Mouse (Mus musculus): ENCODE data around the gene Stim2. TPM values are rescaled to one million over a fixed set of nuclear protein-coding genes. Genes with fewer than 3 reads are reported as not detected.

Stim2 gene
- total RNA-seq, 2 experiments from 2014 or later: 69.1 to 69.9 TPM

- intact Hi-C loops (cut with DNase I): no loop called here
- no peak for DNase-seq (ENCODE audit: low spot score in 2 of 2)
Observed at GRCm38 (mm10) chr5:53988053-53988452, 10.2 kb upstream of the Stim2 start.

- intact Hi-C loops (cut with DNase I): no loop called here
Observed at GRCm38 (mm10) chr5:53992616-53993015, 5.7 kb upstream of the Stim2 start.

GRCm38 (mm10) chr5:53994576-53994975 is 3.7 kb upstream of the Stim2 start:
- DNase-seq (ENCODE audit: low spot score in 2 of 2): no peak
- intact Hi-C loops (cut with DNase I): no loop called here

More at GRCm38 (mm10) chr5:53992616-53993015, 5.7 kb upstream of the Stim2 start:
- peak; percentile 58 to 96 for DNase-seq (ENCODE audit: low spot score in 2 of 2)

- intact Hi-C loops (cut with DNase I): loop anchor here (5.0 kb wide), 1 partner anchor 123 kb away; no protein-coding TSS in a partner anchor
- peak; percentile 88 for DNase-seq (ENCODE audit: low spot score in 2 of 2)
Observed at GRCm38 (mm10) chr5:53995316-53995715, 3.0 kb upstream of the Stim2 start.

GRCm38 (mm10) chr5:53996822-53997221 is 1.5 kb upstream of the Stim2 start:
- intact Hi-C loops (cut with DNase I): loop anchor here (5.0 kb wide), 1 partner anchor 125 kb away; no protein-coding TSS in a partner anchor
- DNase-seq (ENCODE audit: low spot score in 2 of 2): no peak

GRCm38 (mm10) chr5:53998743-53999460 is 603 bp downstream of the Stim2 start:
- intact Hi-C loops (cut with DNase I): loop anchor here (2.0 to 5.0 kb wide), 3 partner anchors 52 to 127 kb away; no protein-coding TSS in a partner anchor
- DNase-seq (ENCODE audit: low spot score in 2 of 2): peak; percentile 59 to 71

- DNase-seq (ENCODE audit: low spot score in 2 of 2): no peak
- intact Hi-C loops (cut with DNase I): loop anchor here (2.0 to 5.0 kb wide), 3 partner anchors 53 to 127 kb away; no protein-coding TSS in a partner anchor
Observed at GRCm38 (mm10) chr5:53999461-53999770, 1.1 kb downstream of the Stim2 start.

GRCm38 (mm10) chr5:53999831-54000230 is 1.5 kb downstream of the Stim2 start:
- intact Hi-C loops (cut with DNase I): loop anchor here (2.0 to 5.0 kb wide), 3 partner anchors 53 to 128 kb away; no protein-coding TSS in a partner anchor
- DNase-seq (ENCODE audit: low spot score in 2 of 2): no peak

GRCm38 (mm10) chr5:54001021-54001420 is 2.7 kb downstream of the Stim2 start:
- intact Hi-C loops (cut with DNase I): no loop called here
- no peak for DNase-seq (ENCODE audit: low spot score in 2 of 2)

GRCm38 (mm10) chr5:54005111-54005864 is 7.0 kb downstream of the Stim2 start:
- no peak for DNase-seq (ENCODE audit: low spot score in 2 of 2)
- intact Hi-C loops (cut with DNase I): no loop called here

- DNase-seq (ENCODE audit: low spot score in 2 of 2): no peak
- intact Hi-C loops (cut with DNase I): no loop called here
Observed at GRCm38 (mm10) chr5:54005865-54006225, 7.5 kb downstream of the Stim2 start.

GRCm38 (mm10) chr5:54006845-54007244 is 8.5 kb downstream of the Stim2 start:
- intact Hi-C loops (cut with DNase I): no loop called here
- no peak for DNase-seq (ENCODE audit: low spot score in 2 of 2)

GRCm38 (mm10) chr5:54007617-54008016 is 9.3 kb downstream of the Stim2 start:
- no peak for DNase-seq (ENCODE audit: low spot score in 2 of 2)
- intact Hi-C loops (cut with DNase I): no loop called here

GRCm38 (mm10) chr5:54013271-54013670 is 15.0 kb downstream of the Stim2 start:
- intact Hi-C loops (cut with DNase I): no loop called here
- no peak for DNase-seq (ENCODE audit: low spot score in 2 of 2)

- intact Hi-C loops (cut with DNase I): no loop called here
Observed at GRCm38 (mm10) chr5:54017143-54017542, 18.8 kb downstream of the Stim2 start.

GRCm38 (mm10) chr5:54018856-54019255 is 20.6 kb downstream of the Stim2 start:
- intact Hi-C loops (cut with DNase I): no loop called here
- DNase-seq (ENCODE audit: low spot score in 2 of 2): no peak

More at GRCm38 (mm10) chr5:54017143-54017542, 18.8 kb downstream of the Stim2 start:
- no peak for DNase-seq (ENCODE audit: low spot score in 2 of 2)

GRCm38 (mm10) chr5:54019546-54019945 is 21.2 kb downstream of the Stim2 start:
- DNase-seq (ENCODE audit: low spot score in 2 of 2): no peak
- intact Hi-C loops (cut with DNase I): no loop called here

- intact Hi-C loops (cut with DNase I): no loop called here
- DNase-seq (ENCODE audit: low spot score in 2 of 2): no peak
Observed at GRCm38 (mm10) chr5:54024610-54025009, 26.3 kb downstream of the Stim2 start.

GRCm38 (mm10) chr5:54025630-54026029 is 27.3 kb downstream of the Stim2 start:
- no peak for DNase-seq (ENCODE audit: low spot score in 2 of 2)
- intact Hi-C loops (cut with DNase I): no loop called here

GRCm38 (mm10) chr5:54033217-54033616 is 34.9 kb downstream of the Stim2 start:
- intact Hi-C loops (cut with DNase I): no loop called here

GRCm38 (mm10) chr5:54034680-54035079 is 36.4 kb downstream of the Stim2 start:
- no peak for DNase-seq (ENCODE audit: low spot score in 2 of 2)
- intact Hi-C loops (cut with DNase I): no loop called here

More at GRCm38 (mm10) chr5:54033217-54033616, 34.9 kb downstream of the Stim2 start:
- DNase-seq (ENCODE audit: low spot score in 2 of 2): no peak

Data from left cerebral cortex, postnatal 25 days (tissue).